Mouse (Mus musculus): Measurements from ENCODE around the gene Atp6v1f. TPM values are rescaled to one million over a fixed set of nuclear protein-coding genes. Genes with fewer than 3 reads are reported as not detected.
A peak's percentile ranks its signal among the peaks of the same experiment; 100 is the strongest.

Atp6v1f gene
- polyA plus RNA-seq (2012; ENCODE audit: insufficient read depth, insufficient read length, low replicate concordance, missing spikeins), result not detected in 2 replicates

DNA sequence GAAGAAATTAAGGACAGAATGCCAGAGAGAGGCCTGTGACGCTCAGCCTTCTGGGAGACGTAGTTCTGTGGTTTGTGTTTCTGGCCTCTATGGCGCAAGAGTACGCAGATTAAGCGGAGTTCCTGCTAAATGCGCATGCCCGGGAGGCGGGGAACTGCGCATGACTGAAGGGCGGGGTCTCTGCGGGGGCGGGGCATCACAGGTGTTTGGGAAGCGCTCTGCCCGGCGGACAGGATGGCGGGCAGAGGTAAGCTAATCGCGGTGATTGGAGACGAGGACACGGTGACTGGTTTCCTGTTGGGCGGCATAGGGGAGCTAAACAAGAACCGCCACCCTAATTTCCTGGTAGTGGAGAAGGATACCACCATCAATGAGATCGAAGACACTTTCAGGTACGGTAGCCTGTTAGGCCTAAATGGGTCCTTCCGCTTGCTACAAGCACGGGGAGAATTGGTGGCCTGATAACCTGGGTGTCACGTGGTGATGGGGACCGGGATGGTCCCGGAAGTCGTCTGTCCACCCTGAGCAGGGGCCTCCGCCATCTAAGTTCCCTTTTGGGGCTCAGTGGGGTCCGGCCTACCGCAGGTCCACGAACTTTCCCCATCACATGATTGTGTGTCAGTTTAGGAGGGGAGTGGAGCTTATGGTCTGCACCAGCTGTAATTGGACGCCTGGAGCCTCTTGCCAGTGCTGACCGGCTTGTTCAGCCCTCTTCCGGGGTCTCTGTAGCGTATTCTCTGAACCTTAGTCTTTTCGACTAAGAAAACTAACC, at the start of gene Atp6v1f:
Gene Atp6v1f, plus strand, starts transcription at position 136 of the 772 bp plus-strand sequence.
- TF ChIP-seq POLR2A (IDR thresholded peaks at IDR 0.05; ENCODE audit: insufficient read depth, low read depth, low read length) (peak; percentile 62), CTCF (IDR thresholded peaks at IDR 0.05; ENCODE audit: insufficient read depth, low read depth, low read length) (no peak)
- under 1% methylated on average over 39 of the region's 39 CpGs for WGBS
- H3K4me3 ChIP-seq (ENCODE audit: insufficient read depth, low read depth, low read length), result peak within 1 kb of the TSS; percentile 63
- no peaks in the 10 kb centered on the region for H3K4me1 ChIP-seq (ENCODE audit: control insufficient read depth, insufficient read depth, low read length)
- peak within 1 kb of the TSS; percentile 58; the same call in 1 of the 2 replicates for H3K27ac ChIP-seq (ENCODE audit: insufficient read depth, low read depth, low read length)

DNA sequence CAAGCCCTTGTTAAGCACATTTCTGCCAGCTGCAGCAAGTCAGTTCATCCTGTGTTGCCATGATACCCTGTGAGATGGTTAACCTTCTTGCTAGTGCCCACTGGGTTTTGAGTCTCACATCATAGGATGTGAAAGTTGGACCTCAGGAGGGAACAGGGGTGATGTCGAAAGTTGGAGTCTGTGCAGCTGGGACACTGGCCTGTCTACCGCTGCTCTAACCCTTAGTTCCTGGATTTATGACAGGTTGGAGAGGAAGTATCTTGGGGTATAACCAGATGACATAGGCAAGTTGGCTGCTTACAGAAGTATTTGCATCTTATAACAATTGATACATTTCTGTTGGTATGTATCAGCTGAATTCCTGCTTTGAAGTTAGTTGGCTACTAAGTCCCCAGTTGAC, 46.9 kb upstream of the Atp6v1f start:
- WGBS, result 93% methylated on average over 2 of the region's 2 CpGs
- Histone ChIP-seq H3K4me3 (ENCODE audit: insufficient read depth, low read depth, low read length) (no peak overlapping the region), H3K4me1 (ENCODE audit: control insufficient read depth, insufficient read depth, low read length) (peaks cover under 1% of the 10 kb centered on the region), H3K27ac (ENCODE audit: insufficient read depth, low read depth, low read length) (no peak overlapping the region)
- no peak for TF ChIP-seq CTCF (IDR thresholded peaks at IDR 0.05; ENCODE audit: insufficient read depth, low read depth, low read length)
- TF ChIP-seq POLR2A (IDR thresholded peaks at IDR 0.05; ENCODE audit: insufficient read depth, low read depth, low read length), result no peak

DNA sequence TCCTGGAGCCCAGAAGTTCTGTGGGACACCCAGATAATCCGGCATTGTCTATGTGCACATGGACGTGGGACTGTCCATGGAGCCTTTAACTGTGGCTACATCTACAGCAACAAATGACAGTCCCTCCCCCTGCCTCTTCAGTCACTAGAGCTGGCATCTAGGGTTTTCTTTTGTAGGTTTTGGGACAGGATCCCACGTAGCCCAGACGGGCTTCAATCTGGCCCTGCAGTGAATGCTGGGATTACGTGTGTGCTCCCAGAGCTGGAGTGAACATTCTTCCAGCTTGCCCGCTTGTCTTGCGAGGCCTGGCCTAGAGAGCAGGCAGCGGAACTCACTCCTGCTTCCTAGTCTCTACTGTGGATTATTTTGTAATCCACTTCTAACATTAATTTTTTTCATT, 42.4 kb upstream of the Atp6v1f start:
- Histone ChIP-seq H3K4me3 (ENCODE audit: insufficient read depth, low read depth, low read length) (no peak overlapping the region), H3K27ac (ENCODE audit: insufficient read depth, low read depth, low read length) (no peak overlapping the region), H3K4me1 (ENCODE audit: control insufficient read depth, insufficient read depth, low read length) (no peaks in the 10 kb centered on the region)
- 81% methylated on average over 8 of the region's 8 CpGs for WGBS
- TF ChIP-seq CTCF (IDR thresholded peaks at IDR 0.05; ENCODE audit: insufficient read depth, low read depth, low read length), result no peak
- no peak for TF ChIP-seq POLR2A (IDR thresholded peaks at IDR 0.05; ENCODE audit: insufficient read depth, low read depth, low read length)

DNA sequence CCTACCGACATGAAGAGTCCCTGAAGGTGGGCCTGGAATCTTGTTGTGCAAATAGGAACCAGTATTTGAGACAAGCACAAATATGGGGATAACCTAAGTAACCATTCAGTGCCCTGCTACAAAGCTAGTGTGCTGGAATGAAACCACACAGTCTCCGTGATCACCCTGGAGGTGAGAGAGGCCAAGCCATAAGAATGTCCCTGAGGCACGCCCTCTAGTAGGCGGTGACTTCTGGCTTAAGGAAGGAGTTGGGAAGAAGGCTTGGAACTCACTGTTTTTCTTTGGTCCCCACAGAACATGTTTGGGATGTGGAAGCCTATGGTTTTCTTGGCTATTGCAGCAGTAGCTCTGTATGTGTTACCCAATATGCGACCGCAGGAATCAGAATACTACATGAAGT, 41.2 kb upstream of the Atp6v1f start:
- Histone ChIP-seq H3K4me1 (ENCODE audit: control insufficient read depth, insufficient read depth, low read length) (peaks cover 6% of the 10 kb centered on the region), H3K27ac (ENCODE audit: insufficient read depth, low read depth, low read length) (no peak overlapping the region), H3K4me3 (ENCODE audit: insufficient read depth, low read depth, low read length) (no peak overlapping the region)
- TF ChIP-seq POLR2A (IDR thresholded peaks at IDR 0.05; ENCODE audit: insufficient read depth, low read depth, low read length), result no peak
- TF ChIP-seq CTCF (IDR thresholded peaks at IDR 0.05; ENCODE audit: insufficient read depth, low read depth, low read length), result no peak
- 88% methylated on average over 6 of the region's 6 CpGs for WGBS

DNA sequence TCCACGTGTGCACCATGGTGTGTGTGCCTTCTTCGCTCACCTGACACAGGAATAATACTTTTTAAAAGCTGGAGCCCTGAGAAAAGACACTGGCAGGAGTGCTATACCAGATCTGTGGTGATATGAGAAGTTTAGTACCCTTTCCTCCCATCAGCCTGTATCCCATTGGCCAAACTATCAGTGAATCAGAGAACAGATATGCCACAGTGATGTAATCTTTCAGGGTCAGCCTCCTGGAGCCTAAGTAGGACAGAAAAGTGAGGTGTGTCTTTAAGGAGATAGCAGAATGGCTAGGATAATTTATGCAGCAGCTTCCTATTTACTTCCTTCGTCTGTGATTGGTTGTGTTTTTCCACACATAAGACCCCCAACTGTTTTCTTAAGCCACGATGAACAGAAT, 39.3 kb upstream of the Atp6v1f start:
- whole genome bisulfite sequencing, result 51% methylated on average over 4 of the region's 4 CpGs
- TF ChIP-seq CTCF (IDR thresholded peaks at IDR 0.05; ENCODE audit: insufficient read depth, low read depth, low read length), result no peak
- no peak for TF ChIP-seq POLR2A (IDR thresholded peaks at IDR 0.05; ENCODE audit: insufficient read depth, low read depth, low read length)
- no peak overlapping the region for H3K4me3 ChIP-seq (ENCODE audit: insufficient read depth, low read depth, low read length)
- H3K4me1 ChIP-seq (ENCODE audit: control insufficient read depth, insufficient read depth, low read length), result peaks cover 18% of the 10 kb centered on the region
- no peak overlapping the region for H3K27ac ChIP-seq (ENCODE audit: insufficient read depth, low read depth, low read length)

DNA sequence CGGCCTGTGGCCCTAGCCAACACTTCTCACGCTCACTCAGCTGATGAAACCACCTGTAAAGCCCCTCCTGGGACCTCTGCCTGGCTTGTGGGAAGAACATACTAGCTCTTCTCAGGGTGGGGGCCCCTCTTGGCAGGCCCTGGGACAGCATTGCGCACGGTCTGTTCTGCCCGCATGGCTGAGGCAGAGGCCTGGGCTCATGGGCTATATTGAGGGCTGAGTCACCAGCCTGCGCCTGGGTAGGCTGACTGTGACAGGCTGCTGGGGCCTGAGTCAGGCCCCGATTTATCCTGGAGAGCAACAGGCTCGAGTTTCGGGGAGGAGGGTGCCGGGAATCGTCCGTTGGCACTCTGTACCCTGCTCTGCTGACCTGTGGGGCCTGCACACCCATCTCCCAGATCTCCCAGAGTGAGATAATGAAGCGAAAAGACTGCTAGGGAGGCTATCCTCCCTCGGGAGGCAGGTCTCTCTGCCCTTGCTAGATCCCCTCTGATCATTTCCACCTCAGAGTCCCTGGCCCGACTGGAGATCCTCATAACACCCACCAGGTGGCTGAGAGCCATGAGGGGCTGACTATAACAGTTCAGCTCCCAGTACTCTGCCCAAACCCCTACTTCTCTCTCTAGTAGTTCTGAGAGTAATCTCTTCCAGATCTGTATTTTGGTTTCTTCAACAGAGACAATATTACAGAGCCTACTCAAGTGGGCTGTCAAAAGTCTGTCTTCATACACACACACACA, 36.7 kb upstream of the Atp6v1f start:
- H3K4me3 ChIP-seq (ENCODE audit: insufficient read depth, low read depth, low read length), result no peak overlapping the region
- TF ChIP-seq CTCF (IDR thresholded peaks at IDR 0.05; ENCODE audit: insufficient read depth, low read depth, low read length) (no peak), POLR2A (IDR thresholded peaks at IDR 0.05; ENCODE audit: insufficient read depth, low read depth, low read length) (no peak)
- peaks cover 39% of the 10 kb centered on the region for H3K4me1 ChIP-seq (ENCODE audit: control insufficient read depth, insufficient read depth, low read length)
- no peak overlapping the region for H3K27ac ChIP-seq (ENCODE audit: insufficient read depth, low read depth, low read length)
- 57% methylated on average over 15 of the region's 15 CpGs for WGBS

DNA sequence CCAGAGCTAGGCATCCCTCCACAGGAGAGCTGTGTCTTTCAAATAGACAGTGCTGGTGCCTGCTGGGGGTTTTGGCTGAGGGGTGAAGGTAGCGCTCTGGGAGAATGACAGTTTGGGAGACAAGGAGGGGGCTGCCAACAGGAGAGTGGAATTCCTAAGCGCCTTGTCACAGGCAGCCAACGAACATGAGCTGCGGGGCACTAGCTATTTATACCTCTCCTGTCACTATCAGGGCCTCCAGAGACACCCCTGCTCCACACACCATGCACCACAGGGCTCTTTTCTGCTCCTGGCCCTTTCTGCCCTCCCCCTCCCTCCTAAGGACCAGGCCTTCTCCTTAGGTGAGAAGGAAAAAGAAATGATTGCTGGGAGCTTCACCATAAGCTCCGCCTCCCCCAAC, 36.0 kb upstream of the Atp6v1f start:
- WGBS, result 68% methylated on average over 5 of the region's 5 CpGs
- peaks cover 45% of the 10 kb centered on the region for H3K4me1 ChIP-seq (ENCODE audit: control insufficient read depth, insufficient read depth, low read length)
- H3K27ac ChIP-seq (ENCODE audit: insufficient read depth, low read depth, low read length), result no peak overlapping the region
- H3K4me3 ChIP-seq (ENCODE audit: insufficient read depth, low read depth, low read length), result no peak overlapping the region
- no peak for TF ChIP-seq CTCF (IDR thresholded peaks at IDR 0.05; ENCODE audit: insufficient read depth, low read depth, low read length)
- no peak for TF ChIP-seq POLR2A (IDR thresholded peaks at IDR 0.05; ENCODE audit: insufficient read depth, low read depth, low read length)

DNA sequence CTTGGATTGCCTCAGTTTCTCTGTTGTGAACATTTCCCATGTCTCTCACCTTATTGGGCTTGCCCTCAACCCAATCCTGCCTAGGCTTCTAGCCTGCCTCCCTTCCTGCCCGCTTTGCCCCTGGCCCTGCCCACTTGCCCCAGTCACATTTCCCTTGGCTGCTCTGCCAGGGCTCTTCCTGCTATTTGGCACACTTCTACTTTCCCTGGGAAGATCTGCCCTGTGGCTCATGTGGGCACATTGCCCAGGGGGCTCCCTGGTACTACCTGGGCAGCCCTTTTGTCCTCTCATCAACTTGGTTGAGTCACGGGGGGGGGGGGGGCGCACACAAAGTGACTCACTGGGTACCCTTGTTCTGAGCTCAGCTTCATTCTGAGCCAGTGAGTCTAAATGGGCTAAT, 35.4 kb upstream of the Atp6v1f start:
- TF ChIP-seq POLR2A (IDR thresholded peaks at IDR 0.05; ENCODE audit: insufficient read depth, low read depth, low read length) (no peak), CTCF (IDR thresholded peaks at IDR 0.05; ENCODE audit: insufficient read depth, low read depth, low read length) (no peak)
- Histone ChIP-seq H3K4me1 (ENCODE audit: control insufficient read depth, insufficient read depth, low read length) (peaks cover 47% of the 10 kb centered on the region), H3K4me3 (ENCODE audit: insufficient read depth, low read depth, low read length) (no peak overlapping the region), H3K27ac (ENCODE audit: insufficient read depth, low read depth, low read length) (no peak overlapping the region)
- WGBS, result 48% methylated on average over 3 of the region's 3 CpGs

DNA sequence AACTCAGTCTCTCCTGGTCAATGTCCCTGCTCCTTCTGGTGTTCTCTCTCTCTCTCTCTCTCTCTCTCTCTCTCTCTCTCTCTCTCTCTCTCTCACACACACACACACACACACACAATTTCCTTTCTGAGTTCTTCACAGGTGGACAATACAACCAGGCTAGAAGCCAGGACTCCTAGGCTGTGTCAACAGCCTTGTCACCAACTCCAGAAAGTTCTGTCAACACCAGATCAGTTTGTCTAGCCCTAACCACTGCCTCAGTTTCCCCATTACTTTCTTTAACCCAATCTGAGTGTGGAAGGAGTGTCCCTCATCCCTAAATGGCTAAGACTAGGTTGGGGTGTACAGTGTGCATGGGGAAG, 34.9 kb upstream of the Atp6v1f start:
- peaks cover 47% of the 10 kb centered on the region for H3K4me1 ChIP-seq (ENCODE audit: control insufficient read depth, insufficient read depth, low read length)

More for the DNA sequence above, 34.9 kb upstream of the Atp6v1f start:
- Histone ChIP-seq H3K27ac (ENCODE audit: insufficient read depth, low read depth, low read length) (no peak overlapping the region), H3K4me3 (ENCODE audit: insufficient read depth, low read depth, low read length) (no peak overlapping the region)
- TF ChIP-seq CTCF (IDR thresholded peaks at IDR 0.05; ENCODE audit: insufficient read depth, low read depth, low read length), result no peak
- no peak for TF ChIP-seq POLR2A (IDR thresholded peaks at IDR 0.05; ENCODE audit: insufficient read depth, low read depth, low read length)

Measured in olfactory bulb, adult 2 months (tissue).